Mouse (Mus musculus): ENCODE results near the gene Tmem33.

The Tmem33 gene

DNA sequence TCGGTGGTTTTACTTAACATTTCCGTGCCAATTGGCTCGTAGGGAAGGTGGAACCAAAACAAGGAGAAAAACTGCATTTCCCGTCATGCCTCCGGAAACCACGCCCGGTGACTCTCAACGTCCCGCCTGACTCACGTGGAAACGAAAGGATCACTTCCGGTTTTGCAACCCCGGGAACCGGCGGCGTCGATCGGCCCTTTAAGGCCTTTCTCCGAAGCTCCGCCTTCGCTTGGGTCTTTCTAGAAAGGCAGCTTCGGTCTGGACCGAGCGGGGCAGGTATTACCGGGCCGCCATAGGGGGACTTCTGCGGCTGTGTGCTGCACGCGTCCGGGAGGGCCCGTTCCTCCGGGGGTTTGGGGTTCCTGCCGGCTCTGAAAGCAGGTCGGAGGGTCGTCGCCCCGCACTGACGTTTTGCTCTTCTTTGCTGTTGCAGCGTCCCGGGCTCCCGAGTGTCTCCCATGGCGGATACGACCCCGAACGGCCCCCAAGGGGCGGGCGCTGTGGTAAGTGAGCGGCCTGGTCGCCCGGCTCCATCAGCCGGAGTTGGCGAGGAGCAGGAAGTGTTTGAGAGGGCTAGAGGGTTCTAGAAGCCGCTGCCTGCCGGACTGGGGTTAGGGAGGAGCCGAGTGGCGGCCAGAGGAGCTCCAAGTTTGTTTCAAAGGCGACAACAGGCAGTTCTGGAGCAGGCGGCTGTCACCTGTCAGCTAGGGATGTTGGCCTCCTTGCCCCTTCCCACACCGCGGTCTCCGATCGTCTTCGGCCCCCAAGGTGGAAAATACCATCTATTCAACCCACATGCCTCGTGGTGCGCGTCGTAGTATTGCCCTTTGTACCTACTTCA is at the start of gene Tmem33:
Gene Tmem33 (plus strand): TSS at position 35 of the 841 bp plus-strand sequence.
- peak; percentile 96 for DNase-seq (ENCODE audit: inconsistent ontology term)

DNA sequence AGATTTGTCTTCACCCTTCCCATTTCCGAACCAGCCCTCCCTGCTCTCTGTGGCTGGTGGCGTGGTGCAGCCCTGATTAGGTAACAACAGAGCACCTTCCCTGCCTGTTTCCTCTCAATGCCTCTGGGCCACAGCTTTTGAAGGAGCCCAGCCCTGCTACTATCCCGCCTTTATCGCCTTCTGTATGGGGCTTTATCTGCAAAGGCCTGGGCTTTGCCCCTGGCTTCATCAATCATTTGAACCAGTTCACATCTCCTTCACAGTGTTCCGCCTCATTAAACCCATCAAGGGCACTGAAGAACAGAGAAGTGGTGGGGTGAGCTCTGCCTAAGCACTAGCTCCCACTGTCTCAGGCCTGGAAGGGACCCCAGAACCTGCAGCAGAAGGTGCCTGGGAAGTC is 47.2 kb upstream of the Tmem33 start:
- DNase-seq (ENCODE audit: inconsistent ontology term): no peak

DNA sequence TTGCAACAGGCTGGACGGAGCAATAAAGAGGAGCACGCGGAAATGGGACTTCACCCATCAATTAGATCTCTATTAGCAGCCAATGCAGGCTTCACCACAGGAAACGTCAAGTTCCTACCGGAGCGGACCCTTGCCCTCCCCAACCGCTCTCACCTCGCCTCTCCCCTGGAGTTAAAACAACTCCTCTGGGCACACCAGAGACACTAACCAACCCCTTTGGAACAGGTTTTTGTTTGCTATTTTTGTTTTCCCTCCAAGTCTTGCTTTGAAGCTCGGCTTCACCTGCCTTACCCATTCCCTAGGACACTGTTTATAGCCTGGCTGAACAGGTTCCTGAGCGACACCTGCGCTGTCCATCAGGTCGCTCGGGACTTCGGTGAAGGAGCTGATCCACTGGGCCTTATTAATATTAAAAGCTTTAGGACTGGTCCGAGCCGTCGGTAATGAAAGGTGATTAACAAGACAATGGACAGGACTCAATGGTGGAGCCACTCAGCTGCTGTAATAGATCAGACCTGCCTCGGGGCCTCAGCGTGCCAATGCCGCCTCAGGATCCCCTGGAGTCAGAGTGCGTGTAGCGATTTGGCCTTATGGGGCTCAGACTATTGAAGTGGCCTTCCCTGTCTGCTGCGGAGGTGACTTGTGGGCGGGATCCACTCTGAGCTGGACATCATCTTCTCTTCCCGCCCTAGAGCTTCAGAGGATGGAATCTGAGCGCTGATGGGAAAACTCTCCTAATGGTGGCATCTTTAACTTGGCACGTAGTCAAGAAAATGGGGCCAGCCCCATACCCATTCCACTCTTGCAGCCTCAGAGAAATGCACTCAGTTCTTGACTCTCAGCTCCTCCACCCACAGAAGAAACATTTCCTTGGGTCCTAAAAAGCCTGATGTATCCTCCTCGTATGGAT is 45.0 kb upstream of the Tmem33 start:
- no peak for DNase-seq (ENCODE audit: inconsistent ontology term)

DNA sequence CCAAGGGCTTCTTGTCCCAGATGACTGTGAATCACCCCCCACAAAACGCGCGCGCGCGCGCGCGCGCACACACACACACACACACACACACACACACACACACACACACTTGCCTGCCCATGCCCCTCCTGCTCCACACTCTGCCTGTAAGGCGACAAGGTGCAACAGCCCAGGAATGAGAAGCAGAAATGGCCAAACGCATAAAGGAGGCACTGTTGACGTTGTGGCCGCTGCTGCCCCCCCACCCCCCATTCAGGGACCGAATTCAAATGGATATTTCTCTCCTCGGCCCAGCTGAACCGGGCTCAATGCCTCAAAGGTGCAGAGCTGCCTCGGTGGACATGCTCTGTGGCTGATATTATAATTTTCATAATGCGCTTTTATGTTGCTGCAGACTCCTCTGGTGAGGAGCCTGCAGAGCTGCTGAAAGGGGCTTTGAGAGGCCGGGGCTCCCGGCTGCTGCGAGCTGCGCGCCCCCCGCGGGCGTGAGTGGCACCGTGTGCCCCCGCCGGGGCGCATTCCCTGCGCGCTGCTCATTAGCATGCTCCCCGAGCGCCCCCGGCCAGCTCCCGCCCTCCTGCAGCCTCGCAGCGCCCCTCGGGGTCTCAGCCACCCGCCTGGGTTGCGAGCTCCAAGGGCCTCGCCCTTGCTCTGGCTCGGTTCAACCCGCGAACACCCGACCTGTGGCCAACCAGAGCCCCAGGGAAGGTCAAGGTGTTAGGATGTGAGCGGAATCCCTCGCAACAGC is 44.2 kb upstream of the Tmem33 start:
- no peak for DNase-seq (ENCODE audit: inconsistent ontology term)

- DNase-seq (ENCODE audit: inconsistent ontology term): no peak
Measured at GRCm38 (mm10) chr5:67216779-67217095, 43.6 kb upstream of the Tmem33 start.

DNA sequence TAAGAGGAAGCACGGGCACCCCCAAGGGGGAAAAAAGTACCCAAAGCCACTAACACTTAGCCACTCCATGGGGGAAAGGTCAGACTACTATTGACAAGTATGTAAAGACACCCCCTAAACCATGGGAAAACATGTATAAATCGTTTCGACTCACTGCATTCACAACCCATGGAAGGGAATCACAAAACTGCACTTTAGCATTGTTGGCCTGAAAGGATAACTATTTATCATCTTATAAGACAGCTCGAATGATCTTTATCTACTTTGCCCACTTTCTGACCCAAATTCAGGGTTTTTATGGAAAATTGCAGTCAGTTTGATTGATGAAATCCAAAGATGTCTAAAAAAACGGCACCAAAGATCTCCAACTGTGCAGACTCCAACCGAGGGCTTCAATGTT is 38.5 kb upstream of the Tmem33 start:
- DNase-seq (ENCODE audit: inconsistent ontology term): no peak

DNA sequence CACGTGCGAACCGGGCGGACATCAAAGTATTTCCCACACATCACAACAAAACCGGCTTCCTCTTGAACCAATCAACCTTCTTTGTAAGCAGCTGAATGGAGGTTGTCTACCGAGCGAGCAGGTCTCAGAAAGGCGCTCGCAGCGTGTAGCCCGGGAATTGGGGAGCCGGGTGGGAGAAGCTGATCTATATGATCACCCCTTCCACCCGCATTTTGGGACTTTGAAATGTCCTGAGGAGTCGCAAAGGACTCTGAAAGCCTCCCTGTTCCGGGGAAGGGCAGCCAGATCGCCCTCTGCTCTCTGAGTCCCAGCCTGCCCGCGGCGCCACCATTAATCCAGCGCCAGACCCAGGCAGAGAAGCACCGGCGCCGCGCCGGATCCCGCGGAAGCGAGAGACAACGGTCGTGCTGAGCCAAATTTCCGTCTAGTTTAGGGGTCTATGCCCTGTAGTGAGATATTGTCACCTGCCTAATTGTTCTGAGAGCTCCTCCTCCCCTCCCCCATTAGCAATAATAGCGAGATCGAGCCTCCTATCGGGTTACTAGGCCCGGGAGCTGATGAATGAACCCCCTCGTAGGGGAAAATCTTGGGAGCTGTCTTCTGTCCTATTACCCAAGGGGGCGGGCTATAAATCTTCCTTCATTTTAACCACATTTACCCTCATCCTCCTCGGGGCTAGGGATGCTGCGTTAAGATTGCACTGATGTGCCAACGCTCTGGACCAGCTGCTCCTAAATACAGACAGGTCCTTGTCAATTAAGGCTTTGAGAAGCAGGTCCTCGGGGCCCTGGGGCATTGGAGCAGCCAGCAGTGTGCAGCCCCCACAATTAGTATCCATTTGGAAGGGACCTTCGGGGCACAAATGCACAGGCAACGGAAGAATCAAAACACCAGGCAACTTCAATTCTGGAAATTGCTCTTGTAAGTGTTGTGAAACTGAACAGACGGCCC is 37.6 kb upstream of the Tmem33 start:
- DNase-seq (ENCODE audit: inconsistent ontology term): peak; percentile 38

DNA sequence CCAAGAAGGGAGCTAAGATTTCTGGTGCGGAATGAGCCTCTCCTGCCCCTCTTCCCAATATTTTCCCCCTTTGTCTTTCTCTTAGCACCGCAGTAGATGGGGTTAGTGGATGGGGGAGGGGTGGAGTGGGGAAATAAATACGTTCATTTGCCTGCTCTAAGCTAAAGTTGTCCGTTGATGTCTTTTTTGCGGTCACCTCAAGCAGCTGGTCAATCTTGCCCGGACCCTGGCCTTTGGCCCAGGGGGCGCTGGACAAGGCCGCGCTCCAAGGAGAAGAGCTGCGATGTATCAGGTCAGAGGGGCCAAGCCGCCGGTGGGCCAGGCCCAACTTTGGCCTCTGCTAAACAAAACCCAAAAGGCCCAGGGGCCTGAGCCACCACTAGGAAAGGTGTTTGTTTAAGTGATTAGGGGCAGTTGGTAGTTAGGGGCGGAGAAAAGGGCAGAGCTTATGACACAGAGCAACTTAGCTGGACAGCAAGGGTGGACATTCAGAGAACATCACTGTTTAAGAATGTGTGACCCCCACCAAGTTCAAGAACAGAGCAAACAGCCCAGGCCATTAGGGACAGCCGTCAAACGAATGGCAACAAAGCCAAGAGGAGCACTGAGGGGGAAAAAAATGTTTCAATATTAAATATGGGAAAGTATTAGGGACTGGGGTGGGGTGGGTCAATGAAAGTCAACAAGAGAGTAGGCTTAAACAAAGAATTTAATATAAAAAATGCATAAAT is 36.8 kb upstream of the Tmem33 start:
- DNase-seq (ENCODE audit: inconsistent ontology term): no peak

DNA sequence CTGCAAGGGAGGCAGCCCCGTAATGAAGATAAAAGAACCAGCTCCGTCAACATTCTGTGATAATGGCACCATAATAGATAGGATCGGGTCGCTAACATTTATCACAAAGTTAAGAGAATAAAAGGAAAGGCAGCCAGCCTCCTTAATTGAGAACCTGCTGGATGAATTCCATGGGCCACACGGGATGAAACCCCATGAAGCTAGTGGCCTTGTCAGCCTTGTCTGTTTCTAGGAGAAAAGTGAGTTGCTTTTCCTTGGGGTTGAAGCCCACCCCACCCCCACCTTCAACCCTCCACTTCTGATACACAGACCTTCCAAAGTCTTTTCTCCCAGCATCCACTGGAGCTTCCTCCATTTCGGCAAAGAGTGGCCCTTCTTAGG is 36.3 kb upstream of the Tmem33 start:
- DNase-seq (ENCODE audit: inconsistent ontology term): no peak

GRCm38 (mm10) chr5:67225758-67226157 is 34.6 kb upstream of the Tmem33 start:
- no peak for DNase-seq (ENCODE audit: inconsistent ontology term)

DNA sequence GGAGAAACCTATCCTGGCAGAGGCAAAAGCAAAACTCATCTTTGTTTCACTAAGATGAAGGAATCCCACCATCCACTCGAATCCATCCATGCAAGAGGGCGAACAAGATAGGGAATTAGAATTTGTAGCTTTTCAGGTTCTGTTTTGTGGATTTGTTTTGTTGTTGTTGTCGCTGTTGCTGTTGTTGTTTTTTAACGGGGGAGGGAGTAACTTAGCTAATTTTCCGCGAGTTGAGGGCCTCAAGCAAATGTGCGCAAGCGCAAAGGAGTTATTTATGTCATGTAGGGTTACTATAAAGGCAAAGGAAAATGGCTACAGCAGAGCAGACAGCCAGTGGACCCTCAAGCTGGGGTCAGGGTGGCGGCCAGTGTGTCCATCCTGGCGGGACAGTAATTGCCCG is 33.1 kb upstream of the Tmem33 start:
- no peak for DNase-seq (ENCODE audit: inconsistent ontology term)

- peak; percentile 19 for DNase-seq (ENCODE audit: inconsistent ontology term)
Measured at GRCm38 (mm10) chr5:67227682-67228444, 32.5 kb upstream of the Tmem33 start.

DNA sequence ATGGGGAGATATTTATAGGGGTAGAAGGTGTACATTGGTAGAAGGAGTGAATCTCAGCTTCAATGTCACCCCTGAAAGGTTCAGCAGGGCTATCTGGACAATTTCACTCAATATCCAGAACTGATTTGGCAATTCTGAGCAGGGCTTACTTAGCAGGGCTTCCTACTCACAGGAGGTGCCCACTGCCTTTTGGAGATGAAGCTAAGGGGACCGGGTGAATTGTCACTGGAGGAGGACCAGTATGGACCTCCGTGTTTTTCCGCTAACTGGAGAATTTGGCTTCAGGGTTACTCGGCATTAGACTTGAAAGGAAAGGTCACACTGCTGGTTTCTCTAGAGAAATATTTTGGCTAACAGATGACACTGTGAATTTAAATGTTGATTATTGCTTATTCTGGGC is 25.7 kb upstream of the Tmem33 start:
- no peak for DNase-seq (ENCODE audit: inconsistent ontology term)

GRCm38 (mm10) chr5:67235462-67235861 is 24.9 kb upstream of the Tmem33 start:
- DNase-seq (ENCODE audit: inconsistent ontology term): no peak

DNA sequence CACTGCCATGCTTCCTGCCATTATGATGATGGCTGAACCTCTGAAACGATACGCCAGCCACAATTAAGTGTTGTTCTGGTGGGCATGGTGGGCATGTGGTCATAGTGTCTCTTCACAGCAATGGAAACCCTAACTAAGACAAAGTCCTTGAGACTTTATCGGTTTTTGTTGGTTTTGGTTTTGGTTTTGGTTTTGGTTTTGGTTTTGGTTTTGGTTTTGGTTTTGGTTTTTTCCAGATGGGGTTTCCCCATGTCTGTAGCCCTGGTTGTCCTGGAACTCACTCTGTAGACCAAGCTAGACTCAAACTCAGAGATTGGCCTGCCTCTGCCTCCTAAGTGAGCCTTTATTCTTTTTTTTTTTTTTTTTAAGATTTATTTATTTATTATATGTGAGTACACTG is 23.8 kb upstream of the Tmem33 start:
- no peak for DNase-seq (ENCODE audit: inconsistent ontology term)

DNA sequence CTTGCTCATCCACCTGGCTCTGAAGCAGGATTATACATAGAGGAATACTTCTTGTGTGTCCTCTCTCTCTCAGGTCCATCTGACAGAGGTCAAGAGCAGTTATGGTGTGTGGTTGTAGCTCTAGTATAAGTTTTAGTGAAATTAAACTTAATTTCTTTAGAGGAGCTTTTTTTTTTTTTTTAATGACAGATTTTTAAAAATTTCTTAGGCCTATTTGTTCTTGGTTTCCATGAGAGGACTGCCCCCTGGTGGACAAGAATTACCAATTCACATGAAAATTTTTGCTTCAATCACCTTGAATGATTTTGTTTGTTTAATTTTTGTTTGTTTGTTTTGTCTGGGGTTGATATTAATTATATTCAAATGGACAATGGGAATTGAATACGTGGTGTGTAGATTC is 22.1 kb upstream of the Tmem33 start:
- DNase-seq (ENCODE audit: inconsistent ontology term): no peak

DNA sequence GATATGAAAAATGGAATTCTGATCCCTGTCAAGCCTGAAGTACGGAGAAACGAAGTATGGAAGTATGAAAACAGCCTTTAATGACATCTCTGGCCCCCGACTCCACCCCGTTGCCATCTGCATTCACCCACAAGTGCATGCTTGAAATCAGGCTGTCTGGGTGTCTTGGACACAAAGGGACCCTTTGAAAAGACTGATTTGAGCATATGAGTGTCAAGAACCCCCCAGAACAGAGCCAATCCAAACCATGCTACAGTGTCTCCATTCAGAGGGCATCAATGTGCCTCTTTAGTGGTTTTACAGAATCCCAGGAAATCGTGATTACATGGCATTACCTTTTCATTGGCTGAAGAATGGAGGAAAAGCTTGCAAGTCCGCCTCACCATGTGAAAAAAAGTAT is 18.7 kb upstream of the Tmem33 start:
- no peak for DNase-seq (ENCODE audit: inconsistent ontology term)

DNA sequence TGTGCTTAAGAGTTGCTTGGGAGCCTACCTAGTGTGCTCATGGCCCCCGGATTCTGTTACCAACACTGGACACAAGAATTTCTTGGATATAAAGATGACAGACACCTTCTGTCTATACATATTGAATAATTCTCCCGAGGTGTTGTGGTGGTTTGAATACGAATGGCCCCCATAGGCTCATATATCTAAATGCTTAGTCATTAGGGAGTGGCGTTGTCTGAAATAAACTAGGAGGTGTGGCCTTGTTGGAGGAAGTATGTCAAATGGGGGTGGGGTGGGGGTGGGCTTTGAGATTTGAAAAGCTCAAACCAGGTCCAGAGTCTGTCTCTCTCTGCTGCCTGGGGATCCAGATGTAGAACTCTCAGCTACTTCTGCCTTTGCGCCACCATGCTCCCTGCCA is 17.1 kb upstream of the Tmem33 start:
- DNase-seq (ENCODE audit: inconsistent ontology term): no peak

GRCm38 (mm10) chr5:67252261-67252660 is 8.1 kb upstream of the Tmem33 start:
- no peak for DNase-seq (ENCODE audit: inconsistent ontology term)

GRCm38 (mm10) chr5:67255664-67256063 is 4.7 kb upstream of the Tmem33 start:
- DNase-seq (ENCODE audit: inconsistent ontology term): no peak
